Mouse (Mus musculus): ENCODE measurements around the gene Golga1. TPM values are rescaled to one million over a fixed set of nuclear protein-coding genes. Genes with fewer than 3 reads are reported as not detected.
"Not testable (repeated sequence)": the region's sequence is repeated elsewhere in the genome, so short reads cannot be mapped to it uniquely, and the experiment has no call there.

Gene Golga1
- 16.5 and 23.6 TPM in 2 replicates for polyA plus RNA-seq (2011; ENCODE audit: insufficient read depth, insufficient read length, low replicate concordance, missing spikeins)

DNA sequence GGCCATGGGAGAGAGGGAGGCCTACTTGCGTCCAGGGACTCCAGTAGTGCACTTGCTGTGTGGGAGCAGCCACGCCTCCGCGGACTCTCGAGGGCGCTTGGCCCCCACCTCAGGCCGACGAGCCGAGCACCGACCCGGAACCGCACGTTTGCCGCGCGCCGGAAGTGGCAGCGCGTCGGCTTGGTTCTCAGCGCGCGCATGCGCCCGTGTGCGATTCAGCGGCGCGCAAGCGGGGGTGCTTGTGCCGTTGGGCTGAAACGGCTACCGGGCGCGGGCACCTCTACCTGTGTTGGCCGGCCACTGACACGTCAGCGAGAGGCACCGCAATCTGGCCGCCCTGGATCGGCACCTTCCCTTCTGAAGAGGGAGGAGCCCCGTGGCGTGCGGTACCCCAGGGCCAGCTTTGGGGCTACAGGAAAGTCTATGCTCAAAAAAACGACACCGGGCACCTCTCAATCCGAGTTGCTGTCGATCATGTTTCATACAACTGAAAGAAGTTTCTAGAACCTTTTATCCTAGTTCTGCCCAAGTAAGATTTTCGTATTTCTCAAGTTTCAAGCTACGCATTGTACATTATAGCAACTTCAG lies at the start of gene Golga1:
Golga1 (minus strand) TSS at position 142 of the 588 bp plus-strand sequence.
- H3K4me1 ChIP-seq (ENCODE audit: control insufficient read depth, insufficient read depth, low read length) = no peaks in the 10 kb centered on the region
- peak within 1 kb of the TSS; percentile 78 for H3K4me3 ChIP-seq (replicated peaks; ENCODE audit: control insufficient read depth, low read depth, low read length)
- WGBS = under 1% methylated on average over 50 of the region's 50 CpGs
- H3K27ac ChIP-seq (ENCODE audit: control insufficient read depth, insufficient read depth, low read depth, low read length, poor library complexity) = peak within 1 kb of the TSS; percentile 90
- peak; percentile 13; the same call in 1 of the 2 replicates for TF ChIP-seq CTCF (IDR thresholded peaks at IDR 0.05; ENCODE audit: control insufficient read depth, insufficient read depth, low read length)
- peak; percentile 85 for TF ChIP-seq POLR2A (IDR thresholded peaks at IDR 0.05; ENCODE audit: borderline replicate concordance, control insufficient read depth, low read depth, low read length)

DNA sequence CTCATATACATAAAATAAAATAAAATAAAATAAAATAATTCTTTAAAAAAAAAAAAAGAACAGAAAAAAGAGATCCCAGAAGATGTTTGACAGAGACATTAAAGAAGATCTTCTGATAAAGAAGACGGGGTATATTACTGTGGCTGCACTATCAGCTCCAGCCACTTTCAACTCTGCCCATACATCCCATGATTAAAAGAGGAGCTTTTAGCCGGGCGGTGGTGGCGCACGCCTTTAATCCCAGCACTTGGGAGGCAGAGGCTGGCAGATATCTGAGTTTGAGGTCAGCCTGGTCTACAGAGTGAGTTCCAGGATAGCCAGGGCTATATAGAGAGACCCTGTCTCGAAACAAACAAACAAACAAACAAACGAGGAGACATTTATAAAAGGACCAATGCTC lies 48.8 kb upstream of the Golga1 start:
- 72% methylated on average over 7 of the region's 7 CpGs for WGBS
- H3K27ac ChIP-seq (ENCODE audit: control insufficient read depth, insufficient read depth, low read depth, low read length, poor library complexity) = no peak overlapping the region
- H3K4me3 ChIP-seq (replicated peaks; ENCODE audit: control insufficient read depth, low read depth, low read length) = no peak overlapping the region
- H3K4me1 ChIP-seq (ENCODE audit: control insufficient read depth, insufficient read depth, low read length) = no peaks in the 10 kb centered on the region
- TF ChIP-seq CTCF (IDR thresholded peaks at IDR 0.05; ENCODE audit: control insufficient read depth, insufficient read depth, low read length) = no peak
- no peak for TF ChIP-seq POLR2A (IDR thresholded peaks at IDR 0.05; ENCODE audit: borderline replicate concordance, control insufficient read depth, low read depth, low read length)

DNA sequence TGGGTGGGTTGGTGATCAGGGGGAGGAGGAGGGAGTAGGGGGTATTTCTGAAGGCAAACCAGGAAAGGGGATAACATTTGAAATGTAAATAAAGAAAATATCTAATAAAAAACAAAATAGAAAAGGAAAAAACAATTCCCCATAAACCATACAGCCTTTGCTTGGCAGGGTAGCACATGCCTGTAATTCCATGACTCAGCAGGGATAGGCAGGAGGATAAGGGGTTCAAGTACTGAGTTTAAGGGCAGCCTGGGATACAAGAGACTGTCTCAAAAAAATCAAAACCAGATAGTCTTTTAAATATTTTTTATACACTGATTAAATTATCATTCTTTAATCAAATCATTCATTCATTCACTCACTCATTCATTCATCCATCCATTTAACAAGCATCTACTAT lies 45.2 kb upstream of the Golga1 start:
- TF ChIP-seq POLR2A (IDR thresholded peaks at IDR 0.05; ENCODE audit: borderline replicate concordance, control insufficient read depth, low read depth, low read length) (no peak), CTCF (IDR thresholded peaks at IDR 0.05; ENCODE audit: control insufficient read depth, insufficient read depth, low read length) (no peak)
- Histone ChIP-seq H3K4me1 (ENCODE audit: control insufficient read depth, insufficient read depth, low read length) (no peaks in the 10 kb centered on the region), H3K27ac (ENCODE audit: control insufficient read depth, insufficient read depth, low read depth, low read length, poor library complexity) (no peak overlapping the region), H3K4me3 (replicated peaks; ENCODE audit: control insufficient read depth, low read depth, low read length) (no peak overlapping the region)

DNA sequence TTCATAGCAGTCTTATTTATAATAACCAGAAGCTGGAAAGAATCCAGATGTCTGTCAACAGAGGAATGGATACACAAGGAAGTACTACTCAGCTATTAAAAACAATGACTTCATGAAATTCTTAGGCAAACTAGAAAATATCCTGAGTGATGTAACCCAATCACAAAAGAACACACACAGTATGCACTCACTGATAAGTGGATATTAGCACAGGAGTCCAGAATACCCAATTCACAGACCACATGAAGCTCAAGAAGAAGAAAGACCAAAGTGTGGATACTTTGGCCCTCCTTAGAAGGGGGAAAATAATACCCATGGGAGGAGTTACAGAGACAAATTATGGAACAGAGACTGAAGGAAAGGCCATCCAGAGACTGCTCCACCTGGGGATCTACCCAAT lies 44.4 kb upstream of the Golga1 start:
- H3K27ac ChIP-seq (ENCODE audit: control insufficient read depth, insufficient read depth, low read depth, low read length, poor library complexity) = not testable (repeated sequence)

DNA sequence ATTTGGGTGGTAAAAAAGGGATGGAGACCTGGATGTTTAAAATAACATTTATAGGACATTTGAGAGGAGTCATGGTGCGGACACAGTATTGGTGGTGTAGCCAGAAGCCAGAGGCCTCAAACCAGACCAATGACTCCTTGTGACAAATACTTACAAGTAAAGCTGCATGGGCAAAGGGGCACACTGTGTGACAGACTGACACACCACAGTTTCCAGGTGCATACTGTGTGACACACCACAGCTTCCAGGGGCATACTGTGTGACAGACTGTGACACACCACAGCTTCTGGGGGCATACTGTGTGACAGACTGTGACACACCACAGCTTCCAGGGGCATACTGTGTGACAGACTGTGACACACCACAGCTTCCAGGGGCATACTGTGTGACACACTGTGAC lies 34.6 kb upstream of the Golga1 start:
- not testable (repeated sequence) for H3K27ac ChIP-seq (ENCODE audit: control insufficient read depth, insufficient read depth, low read depth, low read length, poor library complexity); H3K4me1 ChIP-seq (ENCODE audit: control insufficient read depth, insufficient read depth, low read length); H3K4me3 ChIP-seq (replicated peaks; ENCODE audit: control insufficient read depth, low read depth, low read length)
- WGBS = 83% methylated on average over 1 of the region's 1 CpGs

More for the DNA sequence above, 44.4 kb upstream of the Golga1 start:
- H3K4me1 ChIP-seq (ENCODE audit: control insufficient read depth, insufficient read depth, low read length); H3K4me3 ChIP-seq (replicated peaks; ENCODE audit: control insufficient read depth, low read depth, low read length): not testable (repeated sequence)

DNA sequence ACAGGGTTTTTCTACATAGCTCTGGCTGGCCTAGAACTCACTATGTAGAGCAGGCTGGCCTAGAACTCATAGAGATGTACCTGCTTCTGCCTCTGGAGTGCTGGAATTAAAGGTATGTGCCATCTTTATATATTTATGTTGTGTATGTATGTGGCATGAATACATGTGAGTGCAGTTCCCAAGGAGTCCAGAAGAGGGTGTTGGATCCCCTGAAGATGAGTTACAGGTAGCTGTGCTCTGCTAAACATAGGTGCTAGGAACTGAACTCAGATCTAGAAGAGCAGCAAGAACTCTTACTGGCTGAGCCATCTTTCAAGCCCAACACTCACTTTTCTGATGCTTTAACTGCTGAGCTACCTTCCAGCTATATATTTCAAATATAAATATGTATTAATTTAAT lies 32.7 kb upstream of the Golga1 start:
- no peak for TF ChIP-seq CTCF (IDR thresholded peaks at IDR 0.05; ENCODE audit: control insufficient read depth, insufficient read depth, low read length)
- TF ChIP-seq POLR2A (IDR thresholded peaks at IDR 0.05; ENCODE audit: borderline replicate concordance, control insufficient read depth, low read depth, low read length) = no peak
- Histone ChIP-seq H3K4me3 (replicated peaks; ENCODE audit: control insufficient read depth, low read depth, low read length) (no peak overlapping the region), H3K4me1 (ENCODE audit: control insufficient read depth, insufficient read depth, low read length) (no peaks in the 10 kb centered on the region), H3K27ac (ENCODE audit: control insufficient read depth, insufficient read depth, low read depth, low read length, poor library complexity) (no peak overlapping the region)

DNA sequence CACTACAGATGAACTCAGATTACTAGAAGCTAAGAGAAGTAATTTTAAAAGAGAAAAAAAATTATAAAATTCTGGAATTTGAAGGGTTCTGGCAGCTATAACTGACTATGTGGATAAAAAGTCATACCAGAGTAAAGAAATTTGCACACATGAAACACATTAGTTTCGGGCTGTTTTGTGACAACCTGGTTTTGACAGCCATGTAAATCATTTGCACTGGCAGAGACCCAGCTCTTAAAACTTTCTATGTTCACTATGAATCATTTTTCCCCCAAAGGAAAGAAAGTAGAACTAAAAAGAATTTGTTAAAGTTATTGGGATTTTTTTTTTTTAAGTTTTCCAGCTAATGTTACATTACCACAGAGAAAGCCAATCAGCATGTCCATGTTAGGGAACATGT lies 26.6 kb upstream of the Golga1 start:
- 64% methylated on average over 1 of the region's 1 CpGs for WGBS
- H3K27ac ChIP-seq (ENCODE audit: control insufficient read depth, insufficient read depth, low read depth, low read length, poor library complexity) = no peak overlapping the region
- no peak overlapping the region for H3K4me3 ChIP-seq (replicated peaks; ENCODE audit: control insufficient read depth, low read depth, low read length)
- no peaks in the 10 kb centered on the region for H3K4me1 ChIP-seq (ENCODE audit: control insufficient read depth, insufficient read depth, low read length)
- no peak for TF ChIP-seq CTCF (IDR thresholded peaks at IDR 0.05; ENCODE audit: control insufficient read depth, insufficient read depth, low read length)
- no peak for TF ChIP-seq POLR2A (IDR thresholded peaks at IDR 0.05; ENCODE audit: borderline replicate concordance, control insufficient read depth, low read depth, low read length)

DNA sequence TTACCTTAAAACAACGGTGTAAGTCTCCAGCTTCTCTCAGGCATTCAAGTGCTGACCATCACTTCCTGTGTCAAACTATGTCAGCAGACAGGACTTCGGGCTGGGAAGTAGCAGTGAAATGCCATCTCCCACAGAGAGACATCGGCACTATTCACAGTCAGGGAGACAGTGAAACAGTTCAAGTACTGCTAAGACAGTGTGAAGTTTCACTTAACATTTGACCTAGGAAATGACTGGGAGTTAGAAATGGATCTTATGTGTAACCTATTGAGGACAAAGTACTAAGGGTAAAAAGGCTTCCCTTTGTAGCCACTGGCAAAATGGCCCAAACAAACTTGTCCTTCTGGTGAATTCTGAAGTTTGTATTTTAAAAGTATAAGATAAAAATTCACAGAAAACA lies 17.4 kb upstream of the Golga1 start:
- H3K4me3 ChIP-seq (replicated peaks; ENCODE audit: control insufficient read depth, low read depth, low read length) = no peak overlapping the region
- no peak overlapping the region for H3K27ac ChIP-seq (ENCODE audit: control insufficient read depth, insufficient read depth, low read depth, low read length, poor library complexity)
- 82% methylated on average over 3 of the region's 3 CpGs for WGBS
- no peak for TF ChIP-seq CTCF (IDR thresholded peaks at IDR 0.05; ENCODE audit: control insufficient read depth, insufficient read depth, low read length)
- TF ChIP-seq POLR2A (IDR thresholded peaks at IDR 0.05; ENCODE audit: borderline replicate concordance, control insufficient read depth, low read depth, low read length) = no peak
- H3K4me1 ChIP-seq (ENCODE audit: control insufficient read depth, insufficient read depth, low read length) = no peaks in the 10 kb centered on the region

DNA sequence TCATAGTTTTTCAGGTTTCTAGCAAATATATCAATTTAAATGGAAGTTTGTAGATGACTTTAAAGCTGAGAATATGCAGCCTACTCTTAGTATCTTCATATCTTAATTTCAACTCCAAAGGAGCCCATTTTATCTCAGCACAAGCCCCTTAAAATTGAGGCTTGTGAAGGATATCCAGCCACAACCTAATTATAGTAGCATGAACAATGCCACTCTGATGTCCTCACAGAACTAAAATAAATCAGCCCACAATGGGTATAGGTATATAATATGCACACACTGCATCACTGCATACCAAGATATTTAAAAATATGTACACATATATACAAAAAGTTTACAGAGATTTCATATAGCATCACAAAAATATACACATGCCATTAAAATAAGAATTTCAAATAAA lies 5.3 kb upstream of the Golga1 start:
- Histone ChIP-seq H3K4me1 (ENCODE audit: control insufficient read depth, insufficient read depth, low read length) (no peaks in the 10 kb centered on the region), H3K4me3 (replicated peaks; ENCODE audit: control insufficient read depth, low read depth, low read length) (no peak overlapping the region), H3K27ac (ENCODE audit: control insufficient read depth, insufficient read depth, low read depth, low read length, poor library complexity) (no peak overlapping the region)
- TF ChIP-seq POLR2A (IDR thresholded peaks at IDR 0.05; ENCODE audit: borderline replicate concordance, control insufficient read depth, low read depth, low read length) (no peak), CTCF (IDR thresholded peaks at IDR 0.05; ENCODE audit: control insufficient read depth, insufficient read depth, low read length) (no peak)

All from bone marrow, adult 2 months (tissue).